Mouse (Mus musculus): ENCODE measurements around the gene Sf3b4.

DNA sequence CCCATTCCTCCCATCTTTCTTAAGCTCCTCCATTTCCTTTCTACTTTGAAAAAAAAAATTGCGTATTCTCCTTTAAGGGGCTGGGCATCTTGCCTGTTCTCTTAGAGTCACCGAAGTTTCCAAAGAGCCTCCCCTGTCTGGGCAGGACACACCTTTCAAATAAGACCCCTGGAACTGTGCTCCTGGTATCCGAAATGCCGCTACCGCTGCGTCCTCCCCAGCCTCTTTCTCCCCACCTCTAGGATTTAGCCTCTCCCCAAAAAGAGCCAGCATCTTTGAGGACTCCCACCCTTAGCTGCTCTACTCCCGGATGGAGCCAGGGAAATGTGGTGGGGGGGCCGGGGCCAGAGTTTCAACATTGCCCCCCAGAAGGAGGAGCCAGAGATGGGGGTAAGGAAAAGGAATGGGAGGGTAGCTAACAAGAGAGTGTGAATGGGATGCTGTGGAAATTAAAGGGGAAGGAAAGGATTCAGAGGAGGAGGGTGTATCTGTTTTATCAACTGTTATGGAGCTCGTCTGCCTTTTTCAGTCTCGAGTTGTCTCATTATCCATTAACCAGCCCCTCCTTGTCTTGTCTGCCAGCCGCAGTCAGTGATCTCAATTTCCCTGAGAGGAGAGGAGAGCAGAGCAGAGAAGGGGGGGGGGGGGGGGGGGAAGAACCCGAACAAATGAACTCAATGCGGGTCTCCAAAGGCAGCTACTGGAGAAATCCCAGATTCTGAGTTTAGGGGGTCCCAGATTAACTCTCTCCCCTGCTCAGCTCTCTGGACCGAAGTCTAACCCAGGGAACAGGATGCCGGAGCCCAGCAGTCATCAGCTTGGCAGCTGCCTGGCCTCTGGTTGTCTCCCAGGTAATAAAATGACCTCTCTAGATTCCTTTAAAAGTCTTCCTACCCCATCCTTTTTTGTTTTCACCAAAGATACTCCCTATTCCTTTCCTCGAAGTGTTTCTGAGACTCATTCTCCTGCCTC is 10.0 kb upstream of the Sf3b4 start, which contains the start of gene Mtmr11:
- TF ChIP-seq CTCF (IDR thresholded peaks at IDR 0.05) (no peak), EP300 (IDR thresholded peaks at IDR 0.05) (no peak)
